9 mouse cellular contexts compared by ENCODE assay signal in genomic region chr10:128945675-128946074, GRCm38 (mm10). TPM values are rescaled to one million over a fixed set of nuclear protein-coding genes. Genes with fewer than 3 reads are reported as not detected.
A peak's percentile ranks its signal among the peaks of the same experiment; 100 is the strongest.
DNase-seq lines count a peak whose midpoint lies in the region; ATAC-seq lines count a peak whose summit lies in the region.
"Had no signal": no experiment of that assay in that cellular context is flagged by ENCODE, and none has a peak within 500 bp of the region (broad histone marks: within the 10 kb centered on the region; RNA-seq: fewer than 3 reads in every experiment).

No protein-coding gene starts in this region.

- H3K4me3 ChIP-seq in forebrain, embryonic 10.5 days, result no peak overlapping the region

- DNase-seq in embryo, embryonic 10 days (ENCODE audit: low spot score), result peak; percentile 23
- no peak for DNase-seq in embryo, embryonic 9.5 days (ENCODE audit: extremely low spot score)
- peak; percentile 39 for DNase-seq in 3T3-L1 (ENCODE audit: low read depth, low spot score)
- peak; percentile 73 for DNase-seq in adrenal gland, postnatal 10 days
- peak; percentile 51 for DNase-seq in gastrocnemius, postnatal 25 days
- DNase-seq in lung, postnatal 10 days, result peak; percentile 56
- no peak for DNase-seq in forebrain, embryonic 10.5 days (ENCODE audit: extremely low spot score, low spot score)

- H3K27me3 ChIP-seq in forebrain, embryonic 10.5 days (ENCODE audit: poor library complexity, severe bottlenecking), result no peaks in the 10 kb centered on the region

- no peaks in the 10 kb centered on the region for H3K9me3 ChIP-seq in forebrain, embryonic 10.5 days

- no peaks in the 10 kb centered on the region for H3K36me3 ChIP-seq in forebrain, embryonic 10.5 days (replicated peaks)

- no peak overlapping the region for H3K27ac ChIP-seq in forebrain, embryonic 10.5 days

- H3K4me1 ChIP-seq in forebrain, embryonic 10.5 days, result no peaks in the 10 kb centered on the region

- WGBS in forebrain, embryonic 10.5 days, result 16% methylated on average over 3 of the region's 3 CpGs

- no peak for ATAC-seq in inflammation-experienced regulatory T-cells, adult 6 months

RNA-seq across cellular contexts. Expression of gene Itga7, which starts 12.1 kb away (rescaled TPM):
- 10 to 100 TPM; 24.4 to 36.7 TPM for total RNA-seq in adrenal gland, postnatal 10 days (2021)
- total RNA-seq in gastrocnemius, postnatal 25 days (2021), result 10 to 100 TPM; 63.5 to 67.3 TPM
- 0.15 and 0.36 TPM in 2 replicates for polyA plus RNA-seq in forebrain, embryonic 10.5 days (2016; fragmentation: Nextera tagmentation; extraction: Ambion mirVana)
- 1 to 10 TPM; 3.6 to 5.1 (median 4.8) TPM for polyA plus RNA-seq in inflammation-experienced regulatory T-cells, adult 6 months (2017; shearing (Covaris generic))

RNA-seq across cellular contexts. Expression of gene Mettl7b, which starts 15.1 kb away (rescaled TPM):
- 10 to 100 TPM; 17.2 to 32.9 TPM for total RNA-seq in adrenal gland, postnatal 10 days (2021)
- total RNA-seq in gastrocnemius, postnatal 25 days (2021), result under 1 TPM in 1 of 2 experiments, not detected in 1; 0.23 TPM
- not detected in 2 replicates for polyA plus RNA-seq in forebrain, embryonic 10.5 days (2016; fragmentation: Nextera tagmentation; extraction: Ambion mirVana)
- not detected for polyA plus RNA-seq in inflammation-experienced regulatory T-cells, adult 6 months (2017; shearing (Covaris generic))

RNA-seq across cellular contexts. Expression of gene Bloc1s1, which starts 21.8 kb away (rescaled TPM):
- total RNA-seq in adrenal gland, postnatal 10 days (2021), result 100 to 1,000 TPM; 216 to 240 TPM
- 100 to 1,000 TPM; 152 to 165 TPM for total RNA-seq in gastrocnemius, postnatal 25 days (2021)
- polyA plus RNA-seq in forebrain, embryonic 10.5 days (2016; fragmentation: Nextera tagmentation; extraction: Ambion mirVana), result 166 and 178 TPM in 2 replicates
- 100 to 1,000 TPM; 196 to 255 (median 212) TPM for polyA plus RNA-seq in inflammation-experienced regulatory T-cells, adult 6 months (2017; shearing (Covaris generic))

RNA-seq across cellular contexts. Expression of gene Rdh5, which starts 23.0 kb away (rescaled TPM):
- 10 to 100 TPM; 16.4 to 22.8 TPM for total RNA-seq in adrenal gland, postnatal 10 days (2021)
- total RNA-seq in gastrocnemius, postnatal 25 days (2021), result 1 to 10 TPM; 4.3 to 4.7 TPM
- polyA plus RNA-seq in forebrain, embryonic 10.5 days (2016; fragmentation: Nextera tagmentation; extraction: Ambion mirVana), result 11.0 and 12.8 TPM in 2 replicates
- polyA plus RNA-seq in inflammation-experienced regulatory T-cells, adult 6 months (2017; shearing (Covaris generic)), result 10 to 100 TPM in 2 of 3 experiments, 1 to 10 TPM in 1; 5.1 to 12.9 (median 11.9) TPM

RNA-seq across cellular contexts. Expression of gene Olfr9, which starts 43.6 kb away (rescaled TPM):
- not detected for total RNA-seq in adrenal gland, postnatal 10 days (2021)
- total RNA-seq in gastrocnemius, postnatal 25 days (2021), result not detected
- polyA plus RNA-seq in forebrain, embryonic 10.5 days (2016; fragmentation: Nextera tagmentation; extraction: Ambion mirVana), result not detected in 2 replicates
- polyA plus RNA-seq in inflammation-experienced regulatory T-cells, adult 6 months (2017; shearing (Covaris generic)), result not detected
- polyA plus RNA-seq: large intestine, adult 2 months had no signal

Comparison
In these comparisons a context has a peak if more than half of its experiments do, and no peak if none do; other contexts are left out.
1. DNase-seq: peak in embryo, embryonic 10 days (single experiment), 3T3-L1 (single experiment), adrenal gland, postnatal 10 days (single experiment), gastrocnemius, postnatal 25 days (single experiment) and lung, postnatal 10 days (single experiment); none in embryo, embryonic 9.5 days (single experiment) and forebrain, embryonic 10.5 days (single experiment).
2. RNA of gene Mettl7b, which starts 15.1 kb away (total RNA-seq): 17.2 to 32.9 TPM in adrenal gland, postnatal 10 days; 0.23 TPM in gastrocnemius, postnatal 25 days; every median in the first group is over 10 times any median in the second.